Mouse (Mus musculus): ENCODE data around the gene Cep57l1. TPM values are rescaled to one million over a fixed set of nuclear protein-coding genes. Genes with fewer than 3 reads are reported as not detected.

Cep57l1 gene
- total RNA-seq, 2 experiments from 2014 or later, result 2.7 TPM

DNA sequence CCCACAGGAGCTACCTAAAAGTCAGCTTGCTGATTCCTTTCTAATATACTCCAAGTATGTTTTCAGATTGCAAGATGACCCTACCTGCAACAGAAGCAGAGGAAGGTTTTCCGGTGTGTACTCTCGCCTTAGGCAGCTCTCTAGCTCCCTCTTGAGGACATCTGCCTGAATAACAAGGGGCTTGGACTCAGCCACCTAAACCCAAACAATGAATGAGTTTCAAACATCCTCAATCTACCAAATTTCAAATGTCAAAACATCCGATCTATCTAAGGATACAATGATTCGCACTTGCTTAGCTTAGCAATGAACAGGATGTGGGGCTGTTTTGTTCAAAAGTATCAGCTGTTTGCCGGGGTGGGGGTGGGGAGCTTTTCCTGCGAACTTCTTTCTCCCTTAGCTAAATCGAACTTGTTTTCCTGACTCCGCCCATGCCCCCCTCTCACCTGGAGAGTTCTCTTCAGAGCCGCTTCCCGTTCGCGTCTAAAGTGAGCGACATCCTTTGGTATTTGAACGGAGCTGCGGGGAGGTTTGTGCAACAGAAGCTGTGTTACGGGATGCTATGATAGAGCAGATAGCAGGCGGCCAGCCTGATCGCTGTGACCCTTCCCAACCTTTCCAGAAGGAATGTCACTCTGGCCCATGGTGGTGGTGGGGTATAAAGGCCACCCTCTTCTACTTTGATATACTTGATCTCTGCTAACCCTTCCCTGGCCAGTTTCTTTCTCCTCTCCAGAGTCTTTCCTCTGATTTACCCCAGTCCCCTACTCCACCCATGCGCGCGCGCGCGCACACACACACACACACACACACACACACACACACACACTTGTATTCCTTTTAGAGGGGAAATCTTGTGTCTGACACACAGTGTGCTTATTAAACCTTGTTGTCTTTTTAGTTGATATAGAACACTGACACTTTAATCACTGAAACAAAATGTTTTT lies 119.5 kb downstream of the Cep57l1 start:
- intact Hi-C loops (cut with DNase I; ENCODE audit: low total_unique reads), result loop anchor here (10.0 kb wide), 1 partner anchor 265 kb away; no protein-coding TSS in a partner anchor
- DNase-seq, result peak; percentile 38

DNA sequence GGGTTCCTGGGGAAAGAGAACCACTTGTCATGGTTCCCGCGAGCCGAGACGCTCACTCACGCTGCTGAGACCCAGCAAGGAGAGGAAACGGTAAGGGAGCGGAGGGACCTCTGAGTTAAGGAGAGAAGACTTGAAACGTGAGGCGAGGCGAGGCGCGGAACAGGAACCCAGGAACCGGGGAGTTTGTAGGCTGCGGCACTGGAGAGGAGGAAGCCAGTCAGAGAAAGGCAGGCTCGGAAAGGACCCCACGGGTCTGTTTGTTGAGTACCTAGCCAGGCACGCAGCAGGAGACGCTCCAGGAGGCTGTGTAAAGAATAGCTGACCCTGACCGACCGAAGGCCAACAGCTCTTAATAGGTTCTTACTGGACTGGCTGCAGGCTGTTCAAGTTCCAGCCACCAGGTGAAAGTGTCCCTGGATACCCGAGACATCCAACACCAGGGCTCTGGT lies 125.1 kb downstream of the Cep57l1 start:
- DNase-seq, result peak; percentile 23
- intact Hi-C loops (cut with DNase I; ENCODE audit: low total_unique reads), result loop anchor here (5.0 to 10.0 kb wide), 2 partner anchors 167 to 260 kb away; partner anchors contain the start of gene Cd164

DNA sequence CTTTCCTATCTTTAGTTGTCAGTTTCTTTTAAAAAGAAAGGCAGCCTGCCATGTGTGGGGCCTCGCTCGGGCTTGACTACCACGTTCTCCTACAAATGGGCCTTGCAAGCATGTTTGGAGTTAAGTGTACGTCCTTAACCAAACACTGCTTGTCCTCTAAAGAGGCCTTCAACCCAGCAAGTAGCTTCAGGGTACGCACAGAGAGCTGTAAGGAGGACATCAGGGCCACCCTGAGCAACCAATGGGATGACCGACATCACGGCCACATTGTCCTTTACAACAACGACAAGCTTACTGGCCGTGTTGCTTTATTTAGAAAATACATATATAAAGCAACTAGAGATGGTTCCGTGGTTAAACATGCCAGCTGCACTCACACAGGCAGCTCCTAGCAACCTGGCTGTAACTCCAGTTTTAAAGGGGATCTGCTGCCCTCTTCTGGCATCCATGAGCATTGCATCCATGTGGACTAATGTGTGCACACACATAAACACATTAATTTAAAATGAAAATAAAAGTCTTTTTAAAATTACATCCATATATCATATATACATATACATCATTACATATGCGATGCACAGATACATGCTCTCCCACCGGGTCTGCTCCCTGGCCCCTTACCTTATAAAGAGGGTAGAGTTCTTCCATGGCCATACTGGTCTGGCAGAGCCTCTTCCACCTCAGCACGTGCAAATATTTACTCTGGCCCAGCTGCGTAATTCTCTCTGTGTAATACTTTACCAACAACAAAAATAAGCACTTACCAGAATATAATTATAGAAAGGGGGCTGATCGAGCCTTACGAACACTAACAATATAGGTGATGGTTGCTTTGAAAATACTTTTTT lies 126.9 kb downstream of the Cep57l1 start:
- intact Hi-C loops (cut with DNase I; ENCODE audit: low total_unique reads), result loop anchor here (5.0 to 10.0 kb wide), 2 partner anchors 165 to 258 kb away; partner anchors contain the start of gene Cd164
- peak; percentile 75 for DNase-seq

DNA sequence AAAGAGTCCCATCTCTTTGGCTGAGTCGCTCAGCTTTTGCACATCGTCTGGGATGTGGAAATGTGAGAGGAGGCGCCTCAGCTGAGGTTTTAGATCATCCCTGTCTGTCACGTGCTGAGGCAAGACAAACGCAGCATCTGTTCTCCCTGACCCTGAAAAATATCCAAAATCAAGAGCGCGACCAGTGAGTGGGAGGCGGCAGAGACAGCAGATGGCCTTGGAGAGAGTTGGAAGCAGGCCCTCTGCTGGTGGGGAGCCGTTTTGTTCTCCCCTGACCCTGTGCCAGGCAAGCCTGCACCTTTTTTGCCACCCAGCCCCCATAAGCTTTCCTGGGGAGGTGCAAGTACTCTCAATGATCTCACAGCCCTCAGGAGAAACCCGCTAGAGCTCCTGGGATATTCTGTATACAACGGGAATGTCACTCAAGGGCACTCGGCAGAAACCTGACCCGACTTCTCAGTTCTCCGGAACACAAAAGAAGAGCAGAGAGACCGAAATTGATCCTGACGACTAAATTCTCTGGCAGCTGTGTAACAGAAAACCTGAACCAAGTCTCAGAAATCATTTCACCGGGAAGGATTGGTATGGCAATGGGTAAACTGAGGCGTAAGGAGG lies 130.8 kb downstream of the Cep57l1 start:
- intact Hi-C loops (cut with DNase I; ENCODE audit: low total_unique reads), result no loop called here

DNA sequence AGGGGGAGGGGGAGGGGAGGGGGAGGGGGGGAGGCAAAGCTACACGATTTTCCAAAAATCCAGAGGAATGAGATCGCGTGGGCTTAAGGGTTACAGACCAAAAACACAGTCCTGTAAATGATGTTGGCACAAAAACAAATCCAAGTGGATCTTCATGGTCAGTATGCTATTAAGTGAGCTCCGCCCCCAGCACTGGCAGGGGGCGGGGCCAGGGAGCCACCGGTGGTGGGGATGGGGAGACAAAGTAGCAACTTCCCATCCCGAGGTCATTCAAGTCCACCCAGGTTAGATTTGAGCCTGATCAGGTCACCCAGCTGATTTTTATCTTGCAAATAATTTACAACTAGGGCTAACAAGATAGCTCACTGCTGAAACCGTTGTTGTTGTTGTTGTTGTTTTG lies 132.3 kb downstream of the Cep57l1 start:
- no peak for DNase-seq
- intact Hi-C loops (cut with DNase I; ENCODE audit: low total_unique reads), result no loop called here

More for the DNA sequence above, 130.8 kb downstream of the Cep57l1 start:
- DNase-seq, result peak; percentile 74

DNA sequence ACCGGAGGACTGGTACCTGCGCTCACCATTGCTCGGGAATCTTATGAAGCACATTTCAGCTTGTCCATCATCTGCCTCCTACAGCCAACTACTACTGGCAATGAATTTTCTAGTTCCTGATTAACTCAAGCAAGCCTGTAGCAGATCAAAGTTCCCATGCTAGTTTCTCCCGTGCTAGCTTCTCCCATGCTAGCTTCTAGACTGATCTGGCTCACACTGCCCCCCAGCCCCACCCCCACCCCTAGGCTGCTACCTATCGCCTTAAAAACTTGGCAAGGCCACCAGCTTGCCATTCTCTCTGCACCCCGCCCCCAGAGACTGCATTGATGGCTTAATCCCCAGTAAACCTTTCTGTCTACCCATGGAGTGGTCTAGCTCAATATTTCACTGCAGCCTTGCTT lies 133.0 kb downstream of the Cep57l1 start:
- DNase-seq, result no peak
- intact Hi-C loops (cut with DNase I; ENCODE audit: low total_unique reads), result no loop called here

DNA sequence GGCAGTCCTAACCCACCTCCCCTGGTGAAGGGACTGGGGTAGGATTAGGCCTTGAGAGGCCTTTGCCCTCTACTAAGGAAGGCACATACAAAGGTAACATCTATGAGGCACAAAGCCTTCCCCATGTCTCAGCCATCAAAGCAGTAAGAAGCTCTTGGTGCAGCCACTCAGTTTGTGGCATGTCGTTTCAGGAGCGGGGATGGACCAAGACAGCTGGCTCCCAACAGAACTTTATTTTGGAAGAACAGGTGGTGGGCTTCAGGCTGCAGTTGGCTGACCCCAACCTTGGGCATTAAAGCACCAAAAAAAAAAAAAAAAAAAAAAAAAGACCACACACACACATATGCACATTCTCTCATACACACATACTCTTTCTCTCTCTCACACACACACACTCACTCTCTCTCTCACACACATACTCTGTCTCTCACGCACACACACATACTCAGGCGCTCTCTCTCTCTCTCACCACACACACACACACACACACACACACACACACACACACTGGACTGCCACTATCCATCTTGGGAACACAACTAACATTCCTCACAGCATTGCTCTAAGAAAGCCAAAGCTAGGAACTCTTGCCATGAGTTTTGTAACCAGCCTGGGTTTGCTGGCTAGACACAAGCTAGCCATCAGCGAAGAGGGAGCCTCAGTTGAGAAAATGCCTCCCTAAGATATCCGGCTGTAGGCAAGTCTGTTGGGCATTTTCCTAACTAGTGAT lies 133.7 kb downstream of the Cep57l1 start:
- intact Hi-C loops (cut with DNase I; ENCODE audit: low total_unique reads), result no loop called here
- no peak for DNase-seq

DNA sequence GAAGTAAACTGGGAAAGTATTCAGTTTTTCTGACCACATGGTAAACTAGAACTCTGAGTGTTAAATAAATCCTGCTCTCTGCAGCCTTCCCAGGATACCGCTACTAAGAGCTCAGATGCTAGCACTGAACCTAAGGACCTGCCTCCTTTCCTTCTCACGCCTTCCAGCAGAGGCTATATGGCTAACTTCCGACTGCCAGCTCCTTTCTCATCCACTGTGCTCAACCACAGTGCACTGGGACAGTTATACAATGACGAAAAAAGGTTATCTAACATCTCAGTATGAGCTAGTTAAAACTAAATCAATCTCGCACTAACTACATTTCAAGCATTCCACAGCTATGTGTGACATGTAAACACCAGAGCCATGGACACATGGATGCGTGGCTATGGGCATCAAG lies 134.4 kb downstream of the Cep57l1 start:
- DNase-seq, result no peak
- intact Hi-C loops (cut with DNase I; ENCODE audit: low total_unique reads), result no loop called here

DNA sequence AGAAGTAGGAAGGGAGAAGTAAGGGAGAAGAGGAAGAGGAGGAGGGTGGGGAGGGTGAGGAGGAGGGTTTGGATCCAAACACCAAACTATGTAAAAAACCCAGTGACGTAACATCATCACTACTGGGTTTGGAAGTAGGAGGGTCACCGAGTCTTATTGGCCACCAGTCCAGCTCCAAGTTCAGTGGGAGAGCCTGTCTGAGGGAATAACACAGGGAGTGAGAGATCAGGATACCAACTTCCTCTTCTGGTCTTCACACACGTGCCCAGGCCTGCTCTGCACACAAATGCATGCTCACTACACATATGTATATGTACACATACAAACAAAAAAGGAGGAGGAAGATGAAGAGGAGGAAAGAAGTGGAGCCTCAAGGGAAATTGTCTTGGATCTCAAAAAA lies 135.3 kb downstream of the Cep57l1 start:
- intact Hi-C loops (cut with DNase I; ENCODE audit: low total_unique reads), result no loop called here
- no peak for DNase-seq

DNA sequence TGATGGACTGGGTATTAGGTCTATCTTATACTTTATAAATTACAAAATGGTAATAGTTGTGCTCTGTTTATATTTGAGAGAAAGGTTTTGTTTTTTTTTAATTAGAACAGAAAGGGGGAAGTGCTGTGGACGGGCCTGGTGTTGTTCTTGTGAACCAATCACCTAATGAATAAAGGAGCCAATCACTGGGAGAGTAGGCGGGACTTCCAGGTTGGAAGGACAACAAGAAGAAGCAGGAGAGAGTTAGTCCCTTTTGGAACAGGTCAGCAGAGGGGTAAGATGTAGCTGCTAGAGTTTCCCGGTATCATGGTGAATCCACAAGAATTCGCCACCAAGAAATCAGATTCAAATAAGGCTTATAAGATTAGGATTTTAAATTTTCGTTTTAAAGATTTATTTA lies 139.5 kb downstream of the Cep57l1 start:
- DNase-seq, result no peak
- intact Hi-C loops (cut with DNase I; ENCODE audit: low total_unique reads), result no loop called here

Small RNA genes within 50 kb of the gene (microRNA-seq; reads per million reads assigned to microRNA genes)
- 0 reads per million in 2 experiments for gene Mir3473b

Other genes starting within 250 kb of the Cep57l1 start
- under 1 TPM; 0.64 to 0.66 TPM for gene Ccdc162, start 93.2 kb downstream of the Cep57l1 start, total RNA-seq (2021)
- 10 to 100 TPM; 22.9 to 35.2 TPM for gene Sesn1, start 64 bp upstream of the Cep57l1 start, total RNA-seq (2021)
- under 1 TPM; 0.29 to 0.47 TPM for gene Armc2, start 208.6 kb upstream of the Cep57l1 start, total RNA-seq (2021)